28 mouse cellular contexts compared by ENCODE assay signal in the genomic region with DNA sequence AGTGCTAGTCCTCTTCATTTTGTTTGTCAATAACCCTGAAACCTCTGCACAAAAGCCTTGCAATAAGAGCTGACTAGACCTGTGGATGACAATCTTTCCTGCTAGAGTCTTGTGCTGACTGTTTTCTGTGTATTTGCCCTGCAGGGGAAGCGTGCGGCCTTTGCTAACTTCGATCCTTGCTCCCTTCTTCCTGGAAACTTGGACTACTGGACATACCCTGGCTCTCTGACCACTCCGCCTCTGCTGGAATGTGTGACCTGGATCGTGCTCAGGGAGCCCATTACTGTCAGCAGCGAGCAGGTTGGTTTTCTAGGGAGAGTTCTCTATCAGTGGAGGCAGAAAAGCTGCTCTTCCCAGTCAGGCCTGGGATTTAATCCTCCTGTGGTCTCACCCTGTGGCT. TPM values are rescaled to one million over a fixed set of nuclear protein-coding genes. Genes with fewer than 3 reads are reported as not detected.
A peak's percentile ranks its signal among the peaks of the same experiment; 100 is the strongest.
DNase-seq lines count a peak whose midpoint lies in the region; ATAC-seq and TF ChIP-seq lines count a peak whose summit lies in the region.
"Had no signal": no experiment of that assay in that cellular context is flagged by ENCODE, and none has a peak within 500 bp of the region (broad histone marks: within the 10 kb centered on the region; RNA-seq: fewer than 3 reads in every experiment).

No protein-coding gene starts in this region.

- H3K4me2 ChIP-seq in kidney, embryonic 15.5 days = no peak overlapping the region
- no peak overlapping the region for H3K4me2 ChIP-seq in midbrain, embryonic 16.5 days (ENCODE audit: low read length)
- no peak overlapping the region for H3K4me2 ChIP-seq in midbrain, embryonic 14.5 days (ENCODE audit: low read length)
- no peak overlapping the region for H3K4me2 ChIP-seq in liver, embryonic 16.5 days (ENCODE audit: low read depth, low read length)
- H3K4me2 ChIP-seq: forebrain, embryonic 13.5 days; heart, embryonic 11.5 days; intestine, embryonic 15.5 days; limb, embryonic 13.5 days had no signal

- H3K27ac ChIP-seq in kidney, adult 2 months (ENCODE audit: insufficient read depth, low read depth, low read length) = peak overlapping the region; percentile 5; the same call in 1 of the 2 replicates
- H3K27ac ChIP-seq in kidney, embryonic 15.5 days = no peak overlapping the region
- no peak overlapping the region for H3K27ac ChIP-seq in midbrain, embryonic 16.5 days (ENCODE audit: low read length)
- no peak overlapping the region for H3K27ac ChIP-seq in midbrain, embryonic 14.5 days (replicated peaks; ENCODE audit: low read depth, low read length)
- H3K27ac ChIP-seq in liver, embryonic 16.5 days (ENCODE audit: low read length) = 0 out of 2 replicates have a peak overlapping the region, but pooled peaks have one; percentile 6
- H3K27ac ChIP-seq: forebrain, embryonic 13.5 days; gastrocnemius, adult 2 months; hindbrain, embryonic 10.5 days; intestine, embryonic 15.5 days; layer of hippocampus, adult 2 months; limb, embryonic 13.5 days; stomach, postnatal 0 days had no signal

- H3K4me1 ChIP-seq in kidney, adult 2 months (ENCODE audit: control insufficient read depth, insufficient read depth, low read length) = peaks cover 19% of the 10 kb centered on the region; the same call in 1 of the 2 replicates
- H3K4me1 ChIP-seq in kidney, embryonic 15.5 days = no peaks in the 10 kb centered on the region
- no peaks in the 10 kb centered on the region for H3K4me1 ChIP-seq in midbrain, embryonic 16.5 days (ENCODE audit: control insufficient read depth, insufficient read depth, low read length)
- no peaks in the 10 kb centered on the region for H3K4me1 ChIP-seq in midbrain, embryonic 14.5 days (ENCODE audit: control insufficient read depth, insufficient read depth, low read length)
- no peaks in the 10 kb centered on the region; the same call in none of the 2 replicates for H3K4me1 ChIP-seq in liver, embryonic 16.5 days (ENCODE audit: control insufficient read depth, low read depth, low read length)
- H3K4me1 ChIP-seq: forebrain, embryonic 13.5 days; intestine, embryonic 15.5 days; limb, embryonic 13.5 days had no signal

- peak; percentile 92 for DNase-seq in kidney, adult 2 months
- no peak for DNase-seq in midbrain, embryonic 14.5 days
- DNase-seq in kidney, postnatal 10 days = peak; percentile 53
- no peak for DNase-seq in thymus, adult 18-20 months
- no peak for DNase-seq in thymus, postnatal 36 days
- DNase-seq: adrenal gland, postnatal 14 days; B cell, adult 2 months; cerebellum, adult 2 months; cerebellum, postnatal 36 days; gastrocnemius, adult 2 months; heart, adult 11 months; heart, postnatal 10 days; lung, adult 18-20 months; lung, postnatal 4 days; right cerebral cortex, postnatal 14 days had no signal

- 0 out of 2 replicates have a peak, but pooled peaks have one; percentile 9 for TF ChIP-seq CTCF in kidney, adult 2 months (conservative IDR thresholded peaks at IDR 0.05; ENCODE audit: insufficient read depth, insufficient read length, low read depth, low read length)

- no peak for ATAC-seq in kidney, embryonic 15.5 days (replicated peaks; ENCODE audit: low FRiP score)
- 0 out of 2 replicates have a peak, but pooled peaks have one; percentile 17 for ATAC-seq in midbrain, embryonic 16.5 days
- no peak for ATAC-seq in midbrain, embryonic 14.5 days (ENCODE audit: low FRiP score, low TSS enrichment)
- no peak for ATAC-seq in liver, embryonic 16.5 days (ENCODE audit: low read depth)
- ATAC-seq: forebrain, embryonic 13.5 days; hindbrain, embryonic 16.5 days; intestine, embryonic 15.5 days had no signal

- H3K9ac ChIP-seq in kidney, embryonic 15.5 days = no peak overlapping the region
- no peak overlapping the region for H3K9ac ChIP-seq in midbrain, embryonic 16.5 days (ENCODE audit: low read depth, low read length)
- no peak overlapping the region for H3K9ac ChIP-seq in midbrain, embryonic 14.5 days (replicated peaks; ENCODE audit: low read length)
- no peak overlapping the region for H3K9ac ChIP-seq in liver, embryonic 16.5 days (ENCODE audit: low read depth, low read length)
- H3K9ac ChIP-seq: forebrain, embryonic 13.5 days; intestine, embryonic 15.5 days; limb, embryonic 13.5 days had no signal

- no peaks in the 10 kb centered on the region for H3K27me3 ChIP-seq in kidney, adult 2 months (replicated peaks; ENCODE audit: control insufficient read depth, insufficient read depth, low read length)
- H3K27me3 ChIP-seq in kidney, embryonic 15.5 days = no peaks in the 10 kb centered on the region
- H3K27me3 ChIP-seq in midbrain, embryonic 16.5 days (ENCODE audit: control insufficient read depth, insufficient read depth, low read depth, low read length) = no peaks in the 10 kb centered on the region
- no peaks in the 10 kb centered on the region for H3K27me3 ChIP-seq in midbrain, embryonic 14.5 days (ENCODE audit: control insufficient read depth, insufficient read depth, low read length)
- no peaks in the 10 kb centered on the region for H3K27me3 ChIP-seq in liver, embryonic 16.5 days (ENCODE audit: control insufficient read depth, insufficient read depth, low read depth, low read length)
- H3K27me3 ChIP-seq: CH12.LX; forebrain, embryonic 13.5 days; intestine, embryonic 15.5 days; limb, embryonic 13.5 days had no signal

- no peak overlapping the region for H3K4me3 ChIP-seq in kidney, adult 2 months (ENCODE audit: insufficient read depth, low read depth, low read length)
- no peak overlapping the region for H3K4me3 ChIP-seq in kidney, embryonic 15.5 days (replicated peaks)
- no peak overlapping the region for H3K4me3 ChIP-seq in midbrain, embryonic 16.5 days (ENCODE audit: low read depth, low read length)
- no peak overlapping the region for H3K4me3 ChIP-seq in midbrain, embryonic 14.5 days (replicated peaks; ENCODE audit: low read depth, low read length)
- H3K4me3 ChIP-seq in liver, embryonic 16.5 days (ENCODE audit: low read depth, low read length) = no peak overlapping the region
- H3K4me3 ChIP-seq: forebrain, embryonic 13.5 days; gastrocnemius, adult 2 months; hindbrain, embryonic 10.5 days; intestine, embryonic 15.5 days; layer of hippocampus, adult 2 months; limb, embryonic 13.5 days had no signal

- no peaks in the 10 kb centered on the region for H3K9me3 ChIP-seq in kidney, embryonic 15.5 days (replicated peaks)
- no peaks in the 10 kb centered on the region for H3K9me3 ChIP-seq in midbrain, embryonic 16.5 days (replicated peaks; ENCODE audit: control insufficient read depth, low read length, poor library complexity, severe bottlenecking)
- H3K9me3 ChIP-seq in midbrain, embryonic 14.5 days (ENCODE audit: control insufficient read depth, low read length) = no peaks in the 10 kb centered on the region
- H3K9me3 ChIP-seq in liver, embryonic 16.5 days (replicated peaks; ENCODE audit: control insufficient read depth, low read length) = no peaks in the 10 kb centered on the region
- H3K9me3 ChIP-seq: forebrain, embryonic 13.5 days; G1E; hindbrain, embryonic 10.5 days; intestine, embryonic 15.5 days; limb, embryonic 13.5 days had no signal

- peaks cover 18% of the 10 kb centered on the region for H3K36me3 ChIP-seq in kidney, adult 2 months (ENCODE audit: control insufficient read depth, insufficient read depth, low read length)
- no peaks in the 10 kb centered on the region for H3K36me3 ChIP-seq in kidney, embryonic 15.5 days
- H3K36me3 ChIP-seq in midbrain, embryonic 16.5 days (ENCODE audit: control insufficient read depth, insufficient read depth, low read length) = no peaks in the 10 kb centered on the region
- no peaks in the 10 kb centered on the region for H3K36me3 ChIP-seq in midbrain, embryonic 14.5 days (ENCODE audit: control insufficient read depth, insufficient read depth, low read length)
- H3K36me3 ChIP-seq in liver, embryonic 16.5 days (ENCODE audit: control insufficient read depth, insufficient read depth) = peaks cover 88% of the 10 kb centered on the region
- H3K36me3 ChIP-seq: hindbrain, embryonic 10.5 days; intestine, embryonic 15.5 days; limb, embryonic 13.5 days had no signal

- 30% methylated on average over 6 of the region's 6 CpGs for WGBS in kidney, adult 2 months
- 77% methylated on average over 6 of the region's 6 CpGs for WGBS in kidney, embryonic 15.5 days
- WGBS in midbrain, embryonic 16.5 days = 62% methylated on average over 6 of the region's 6 CpGs
- 53% methylated on average over 6 of the region's 6 CpGs for WGBS in midbrain, embryonic 14.5 days
- WGBS in liver, embryonic 16.5 days (ENCODE audit: insufficient replicate concordance) = 88% methylated on average over 6 of the region's 6 CpGs

- no peak for TF ChIP-seq POLR2A in kidney, adult 2 months (IDR thresholded peaks at IDR 0.05; ENCODE audit: low read depth, low read length)

RNA-seq across cellular contexts. Expression of gene Car2, which starts 11.7 kb away (rescaled TPM):
- 1,535 and 1,611 TPM in 2 replicates for polyA plus RNA-seq in kidney, adult 2 months (2012; rRNA removed)
- polyA plus RNA-seq in kidney, embryonic 15.5 days (2015; fragmentation: Nextera tagmentation; extraction: Ambion mirVana) = 82.4 and 87.0 TPM in 2 replicates
- polyA plus RNA-seq in midbrain, embryonic 16.5 days (2015; fragmentation: Nextera tagmentation; extraction: Ambion mirVana) = 19.4 and 22.0 TPM in 2 replicates
- polyA plus RNA-seq in midbrain, embryonic 14.5 days (2014; fragmentation: Nextera tagmentation; extraction: Ambion mirVana) = 10.4 and 18.8 TPM in 2 replicates
- 2,019 and 2,429 TPM in 2 replicates for polyA plus RNA-seq in liver, embryonic 16.5 days (2015; fragmentation: Nextera tagmentation; extraction: Ambion mirVana)

RNA-seq across cellular contexts. Expression of gene Car3, which starts 34.5 kb away (rescaled TPM):
- 359 and 491 TPM in 2 replicates for polyA plus RNA-seq in kidney, adult 2 months (2012; rRNA removed)
- polyA plus RNA-seq in kidney, embryonic 15.5 days (2015; fragmentation: Nextera tagmentation; extraction: Ambion mirVana) = 18.8 and 39.6 TPM in 2 replicates
- 1.8 and 3.6 TPM in 2 replicates for polyA plus RNA-seq in midbrain, embryonic 16.5 days (2015; fragmentation: Nextera tagmentation; extraction: Ambion mirVana)
- polyA plus RNA-seq in midbrain, embryonic 14.5 days (2014; fragmentation: Nextera tagmentation; extraction: Ambion mirVana) = 1.2 and 1.8 TPM in 2 replicates
- 138 and 165 TPM in 2 replicates for polyA plus RNA-seq in liver, embryonic 16.5 days (2015; fragmentation: Nextera tagmentation; extraction: Ambion mirVana)

Comparison
In these comparisons a context has a peak if more than half of its experiments do, and no peak if none do; other contexts are left out.
1. H3K27ac ChIP-seq: peak in kidney, adult 2 months (single experiment) and liver, embryonic 16.5 days (single experiment); none in kidney, embryonic 15.5 days (single experiment), midbrain, embryonic 16.5 days (single experiment) and midbrain, embryonic 14.5 days (single experiment).
2. RNA of gene Car2, which starts 11.7 kb away (polyA plus RNA-seq): 2,019 to 2,429 TPM in liver, embryonic 16.5 days and 1,535 to 1,611 TPM in kidney, adult 2 months; 82.4 to 87.0 TPM in kidney, embryonic 15.5 days, 19.4 to 22.0 TPM in midbrain, embryonic 16.5 days and 10.4 to 18.8 TPM in midbrain, embryonic 14.5 days; every median in the first group is over 10 times any median in the second.
3. DNase-seq: peak in kidney, adult 2 months (single experiment) and kidney, postnatal 10 days (single experiment); none in midbrain, embryonic 14.5 days (single experiment), thymus, adult 18-20 months (0 of 2) and thymus, postnatal 36 days (0 of 2).